Comparison of ENCODE assay signal across 26 mouse cellular contexts in the genomic region with DNA sequence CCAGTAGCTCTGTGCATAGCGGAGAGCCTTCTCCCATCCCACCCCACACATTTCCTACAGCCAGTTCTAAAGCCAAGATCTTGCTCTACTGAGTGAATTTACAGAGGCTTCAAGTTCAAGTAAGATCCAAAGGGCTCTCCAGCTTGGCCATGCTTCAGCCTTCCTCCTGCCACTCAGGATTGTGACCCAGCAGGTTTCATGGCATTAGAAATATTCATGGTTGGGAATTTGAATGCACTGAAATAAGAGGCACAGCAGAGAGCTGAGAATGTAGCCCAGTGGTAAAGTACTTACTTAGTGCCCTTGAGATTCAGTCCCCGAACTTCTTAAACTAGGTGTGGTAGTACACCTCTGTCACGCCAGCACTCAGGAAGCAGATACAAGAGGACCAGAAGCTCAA.
DNase-seq lines count a peak whose midpoint lies in the region; ATAC-seq and TF ChIP-seq lines count a peak whose summit lies in the region.
"Had no signal": no experiment of that assay in that cellular context is flagged by ENCODE, and none has a peak within 500 bp of the region (broad histone marks: within the 10 kb centered on the region; RNA-seq: fewer than 3 reads in every experiment).

No protein-coding gene starts in this region.

- H3K27me3 ChIP-seq in lung, postnatal 0 days (replicated peaks; ENCODE audit: insufficient read depth, low read length): no peaks in the 10 kb centered on the region
- no peaks in the 10 kb centered on the region for H3K27me3 ChIP-seq in midbrain, embryonic 11.5 days (ENCODE audit: control insufficient read depth, insufficient read depth, low read length)
- H3K27me3 ChIP-seq: forebrain, embryonic 13.5 days; heart, embryonic 12.5 days; heart, embryonic 15.5 days; Patski had no signal

- no peaks in the 10 kb centered on the region for H3K36me3 ChIP-seq in lung, postnatal 0 days (ENCODE audit: insufficient read depth, low read length)
- no peaks in the 10 kb centered on the region for H3K36me3 ChIP-seq in midbrain, embryonic 11.5 days (ENCODE audit: control insufficient read depth, insufficient read depth, low read length)
- H3K36me3 ChIP-seq: forebrain, embryonic 10.5 days; heart, embryonic 12.5 days; heart, embryonic 15.5 days had no signal

- peak; percentile 53 for DNase-seq in heart, adult 11 months
- DNase-seq in heart, postnatal 4 days: no peak
- DNase-seq in lung, postnatal 0 days (ENCODE audit: low spot score): peak; percentile 93
- peak; percentile 83 for DNase-seq in lung, postnatal 25 days (ENCODE audit: low spot score)
- no peak for DNase-seq in left cerebral cortex, postnatal 36 days (ENCODE audit: low spot score in 2 of 2)
- no peak for DNase-seq in midbrain, embryonic 11.5 days (ENCODE audit: low spot score, missing footprints)
- DNase-seq in gastrocnemius, adult 18-20 months (ENCODE audit: low spot score): no peak
- DNase-seq: adrenal gland, postnatal 10 days; adrenal gland, postnatal 36 days; cerebellum, adult 18-20 months; cerebellum, adult 9-10 months; cerebellum, postnatal 14 days; gastrocnemius, postnatal 10 days; gastrocnemius, postnatal 36 days; heart, adult 18-20 months; heart, postnatal 10 days; heart, postnatal 36 days had no signal

- whole genome bisulfite sequencing in lung, postnatal 0 days: 71% methylated on average over 3 of the region's 3 CpGs
- WGBS in midbrain, embryonic 11.5 days: 94% methylated on average over 3 of the region's 3 CpGs

- H3K4me3 ChIP-seq in lung, postnatal 0 days (ENCODE audit: low read depth, low read length): no peak overlapping the region
- no peak overlapping the region for H3K4me3 ChIP-seq in midbrain, embryonic 11.5 days (ENCODE audit: low read depth, low read length)
- H3K4me3 ChIP-seq: forebrain, embryonic 10.5 days; forebrain, embryonic 13.5 days; heart, embryonic 12.5 days; heart, embryonic 15.5 days had no signal

- peak; percentile 99 for TF ChIP-seq EP300 in lung, postnatal 0 days (IDR thresholded peaks at IDR 0.05)

- no peak overlapping the region for H3K27ac ChIP-seq in lung, postnatal 0 days (ENCODE audit: low read length)
- H3K27ac ChIP-seq in midbrain, embryonic 11.5 days (ENCODE audit: low read depth, low read length): no peak overlapping the region
- H3K27ac ChIP-seq: forebrain, embryonic 10.5 days; forebrain, embryonic 13.5 days; heart, embryonic 15.5 days; hindbrain, embryonic 14.5 days; hindbrain, postnatal 0 days had no signal

- no peak overlapping the region for H3K4me2 ChIP-seq in lung, postnatal 0 days (replicated peaks; ENCODE audit: low read depth, low read length)
- no peak overlapping the region for H3K4me2 ChIP-seq in midbrain, embryonic 11.5 days
- H3K4me2 ChIP-seq: forebrain, embryonic 13.5 days; heart, embryonic 12.5 days; heart, embryonic 15.5 days; hindbrain, embryonic 14.5 days had no signal

- TF ChIP-seq CTCF in lung, postnatal 0 days (IDR thresholded peaks at IDR 0.05): no peak

- intact Hi-C loops in left cerebral cortex, postnatal 36 days (cut with DNase I): no loop called here

- H3K4me1 ChIP-seq in lung, postnatal 0 days (ENCODE audit: insufficient read depth, low read depth, low read length): no peaks in the 10 kb centered on the region
- H3K4me1 ChIP-seq in midbrain, embryonic 11.5 days (ENCODE audit: control insufficient read depth, insufficient read depth, low read length): no peaks in the 10 kb centered on the region
- H3K4me1 ChIP-seq: forebrain, embryonic 10.5 days; forebrain, embryonic 13.5 days; heart, embryonic 12.5 days; heart, embryonic 15.5 days had no signal

- H3K9ac ChIP-seq in lung, postnatal 0 days (replicated peaks; ENCODE audit: low read depth): no peak overlapping the region
- no peak overlapping the region for H3K9ac ChIP-seq in midbrain, embryonic 11.5 days (ENCODE audit: low read length)
- H3K9ac ChIP-seq: forebrain, embryonic 13.5 days; heart, embryonic 12.5 days; heart, embryonic 15.5 days; hindbrain, embryonic 14.5 days had no signal

- ATAC-seq in lung, postnatal 0 days: peak; percentile 96
- ATAC-seq in midbrain, embryonic 11.5 days (ENCODE audit: low FRiP score): no peak
- no peak for ATAC-seq in granulocyte monocyte progenitor cell, adult 5-6 weeks (replicated peaks; ENCODE audit: poor library complexity, severe bottlenecking)
- ATAC-seq: forebrain, embryonic 13.5 days; forebrain, embryonic 16.5 days; hindbrain, postnatal 0 days; Patski had no signal

- H3K9me3 ChIP-seq in lung, postnatal 0 days (ENCODE audit: low read length): no peaks in the 10 kb centered on the region
- H3K9me3 ChIP-seq in midbrain, embryonic 11.5 days (ENCODE audit: control insufficient read depth, low read length): no peaks in the 10 kb centered on the region
- H3K9me3 ChIP-seq: forebrain, embryonic 10.5 days; forebrain, embryonic 13.5 days; heart, embryonic 12.5 days; heart, embryonic 15.5 days had no signal

Comparison
In these comparisons a context has a peak if more than half of its experiments do, and no peak if none do; other contexts are left out.
1. DNase-seq: peak in heart, adult 11 months (single experiment), lung, postnatal 0 days (single experiment) and lung, postnatal 25 days (single experiment); none in heart, postnatal 4 days (single experiment), left cerebral cortex, postnatal 36 days (0 of 2), midbrain, embryonic 11.5 days (single experiment) and gastrocnemius, adult 18-20 months (single experiment).